Mouse (Mus musculus): ENCODE measurements around the gene Krt25.

The Krt25 gene

GRCm38 (mm10) chr11:99322851-99323250 is at the start of gene Krt25:
Gene Krt25 (minus strand): TSS chr11:99322951.
- DNase-seq, result no peak

DNA sequence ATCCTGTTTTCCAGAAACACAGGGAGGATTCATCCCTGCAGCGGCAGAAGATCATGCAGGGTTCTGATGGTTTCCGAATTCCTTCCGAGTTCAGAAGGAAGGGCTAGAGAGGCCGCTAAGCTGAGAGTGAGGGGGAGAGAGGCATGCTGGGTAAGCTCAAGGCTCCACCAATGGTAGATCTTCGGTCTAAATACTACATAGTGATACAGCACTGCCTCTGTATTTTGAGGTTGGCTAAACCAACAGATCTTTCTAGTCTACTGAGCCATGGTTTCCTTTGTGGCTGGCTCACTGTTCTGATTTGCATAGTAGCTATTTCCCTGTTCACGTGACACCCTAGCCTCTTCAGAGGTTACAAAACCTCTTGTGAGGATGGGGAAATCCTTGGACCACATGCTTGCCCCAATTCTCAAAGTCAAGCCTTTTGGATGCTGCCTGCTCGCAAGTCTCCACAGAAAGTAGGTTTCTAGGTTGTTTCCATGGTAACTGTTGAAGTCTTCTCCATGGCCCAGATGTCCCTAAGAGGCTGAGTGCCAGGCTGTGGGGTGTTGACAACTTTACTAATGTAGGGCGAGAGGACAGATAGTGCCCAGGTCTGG is 47.2 kb upstream of the Krt25 start:
- DNase-seq, result peak; percentile 59

DNA sequence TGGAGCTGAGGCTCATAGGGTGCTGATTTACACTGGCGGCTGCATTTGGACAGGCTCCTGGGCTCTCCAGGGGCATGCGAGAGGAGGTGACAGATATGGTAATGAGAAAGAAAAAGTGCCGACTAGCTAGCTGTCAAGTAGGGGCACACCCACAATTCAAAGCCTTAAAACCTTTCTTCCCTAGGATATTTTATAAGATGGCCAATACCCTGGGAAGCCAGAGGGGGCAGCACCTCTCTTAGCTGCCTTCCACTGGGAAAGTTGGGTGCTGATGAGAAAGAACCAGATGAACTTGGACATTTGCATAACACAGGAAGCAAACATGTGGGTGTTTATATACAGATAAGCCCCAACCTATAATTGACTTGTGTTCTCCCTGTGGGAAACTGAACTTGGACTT is 46.5 kb upstream of the Krt25 start:
- no peak for DNase-seq

DNA sequence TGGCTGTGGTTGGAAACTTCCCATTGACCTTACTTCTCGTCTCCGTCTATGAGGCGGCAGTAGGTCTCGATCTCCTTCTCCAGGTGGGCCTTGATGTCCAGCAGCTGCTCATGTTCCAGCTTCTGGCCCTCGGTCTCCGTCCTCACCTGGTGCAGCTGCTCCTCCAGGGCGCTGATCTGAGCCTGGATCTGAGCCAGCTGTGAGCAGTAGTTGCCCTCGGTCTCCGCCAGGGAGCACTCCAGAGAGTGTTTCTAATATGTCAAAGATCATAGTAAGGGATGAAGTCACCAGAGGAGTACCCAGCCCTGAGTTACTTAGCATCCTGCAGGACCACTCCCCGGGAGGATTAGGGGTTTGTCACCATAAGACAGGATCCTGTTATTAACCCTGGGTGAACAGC is 44.0 kb upstream of the Krt25 start:
- DNase-seq, result no peak

DNA sequence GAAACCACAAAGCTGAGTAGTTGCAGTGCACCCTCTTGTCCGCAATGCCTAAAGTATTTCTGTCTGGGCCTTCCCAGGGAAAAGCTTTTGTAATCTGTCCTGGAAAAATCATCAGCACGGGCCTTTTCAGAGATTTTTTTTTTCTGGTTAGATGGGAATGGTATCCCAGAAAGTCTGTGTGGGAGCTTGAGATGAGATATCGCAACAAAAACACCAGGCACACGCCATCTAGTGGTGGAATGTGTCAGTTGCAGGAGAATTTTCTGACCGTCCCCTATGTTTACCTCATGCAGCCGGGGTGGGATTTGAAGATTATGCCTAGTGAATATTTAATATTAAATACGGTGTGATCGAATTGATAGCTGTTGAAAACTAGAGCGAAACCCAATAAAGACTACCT is 41.7 kb upstream of the Krt25 start:
- DNase-seq, result no peak

GRCm38 (mm10) chr11:99361423-99361822 is 38.7 kb upstream of the Krt25 start:
- no peak for DNase-seq

DNA sequence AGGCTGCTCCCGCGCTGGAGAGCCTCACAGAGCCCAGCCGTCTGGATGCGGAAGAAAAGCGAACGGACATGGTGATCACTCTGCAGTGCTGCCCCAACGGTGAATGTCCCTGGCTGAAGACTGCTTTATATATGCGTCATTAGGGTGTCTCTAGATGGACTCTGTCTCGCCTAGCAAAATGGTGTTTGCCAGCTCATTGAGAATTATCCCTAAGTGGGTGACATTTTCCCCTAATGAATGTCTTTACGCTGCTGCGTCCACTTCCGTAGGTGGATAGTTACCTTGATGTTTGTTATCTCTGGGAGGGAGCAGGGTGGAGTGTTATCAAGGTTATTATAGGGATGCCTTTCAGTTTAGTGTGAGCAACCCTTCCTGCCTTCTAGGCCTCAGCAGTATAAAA is 28.3 kb upstream of the Krt25 start, which contains the start of gene Krt27:
Krt27 (minus strand) TSS at position 101 of the 400 bp plus-strand sequence.
- DNase-seq, result no peak

- no peak for DNase-seq
Measured at GRCm38 (mm10) chr11:99339299-99339847, 16.6 kb upstream of the Krt25 start.

GRCm38 (mm10) chr11:99337866-99338265 is 15.1 kb upstream of the Krt25 start, which contains the start of gene Krt26:
Gene Krt26 (minus strand): TSS chr11:99337966.
- DNase-seq, result no peak

DNA sequence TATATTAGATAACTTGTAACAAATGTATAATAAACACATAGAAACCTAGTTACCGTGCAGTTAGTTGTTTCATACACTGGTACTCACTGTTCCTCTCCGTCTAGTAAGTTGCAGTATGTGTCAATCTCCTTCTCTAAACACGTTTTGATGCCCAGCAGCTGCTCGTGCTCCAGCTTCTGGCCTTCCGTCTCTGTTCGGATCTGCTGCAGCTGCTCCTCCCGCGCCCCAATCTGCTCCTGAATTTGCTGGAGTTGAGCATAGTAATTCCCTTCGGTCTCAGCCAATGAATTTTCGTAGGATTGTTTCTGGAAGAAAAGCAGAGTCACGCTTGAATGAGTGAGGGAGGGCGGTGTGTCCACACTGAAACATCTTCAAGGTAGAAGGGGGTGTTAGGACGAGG is 10.7 kb upstream of the Krt25 start:
- DNase-seq, result no peak

DNA sequence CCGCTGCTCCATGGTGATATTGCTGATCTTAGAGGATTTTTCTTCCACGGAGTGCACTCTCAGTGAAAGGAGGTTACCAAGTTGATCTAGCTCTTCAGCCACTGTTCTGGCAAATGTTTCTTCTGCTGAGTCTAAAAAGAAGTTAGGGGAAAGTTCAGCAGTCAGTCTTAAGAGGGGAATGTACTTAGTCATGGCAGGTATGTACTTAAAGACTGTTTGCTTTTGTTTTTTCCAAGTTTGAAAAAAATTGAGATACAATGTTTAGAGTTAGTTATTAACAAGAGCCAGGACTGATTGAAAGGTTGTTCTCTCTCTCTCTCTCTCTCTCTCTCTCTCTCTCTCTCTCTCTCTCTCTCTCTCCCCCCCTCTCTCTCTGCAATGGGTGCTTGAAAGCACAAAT is 6.9 kb upstream of the Krt25 start:
- DNase-seq, result no peak

DNA sequence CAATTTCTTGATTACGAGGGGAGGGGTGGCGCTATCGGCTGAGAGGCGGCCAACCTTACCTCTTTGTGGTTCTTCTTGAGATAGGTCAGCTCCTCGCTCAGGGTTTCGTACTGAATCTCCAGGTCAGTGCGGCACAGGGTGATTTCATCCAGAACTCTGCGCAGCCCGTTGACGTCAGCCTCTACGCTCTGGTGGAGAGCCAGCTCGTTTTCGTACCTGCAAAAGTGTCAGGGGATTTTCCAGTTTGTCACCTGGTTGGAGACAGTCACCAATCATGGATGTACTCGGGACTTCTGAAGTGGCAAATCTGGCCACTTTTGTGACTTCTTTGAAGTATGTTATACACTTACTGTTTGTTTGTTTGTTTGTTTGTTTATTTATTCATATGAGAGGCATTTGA is 1.7 kb downstream of the Krt25 start:
- no peak for DNase-seq

DNA sequence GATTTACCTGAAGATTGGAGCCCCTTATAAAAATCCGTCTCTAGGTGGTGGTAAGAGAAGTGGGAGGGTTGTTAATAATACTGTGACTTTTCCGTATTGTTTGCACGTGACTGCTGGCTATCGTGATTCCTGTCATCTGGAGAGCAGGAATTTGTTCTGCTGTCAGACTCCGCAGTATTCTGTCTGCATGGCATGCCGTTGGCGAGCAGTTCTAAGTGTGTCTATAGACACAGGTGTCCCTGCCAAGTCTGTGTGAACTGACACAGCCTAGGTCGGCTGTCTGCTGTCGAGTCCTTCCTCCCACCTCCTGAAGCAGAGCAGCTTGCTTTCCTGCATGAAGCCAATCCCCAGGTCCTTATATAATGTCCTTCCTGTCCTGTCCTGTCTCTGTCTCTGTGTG is 3.6 kb downstream of the Krt25 start:
- DNase-seq, result no peak

DNA sequence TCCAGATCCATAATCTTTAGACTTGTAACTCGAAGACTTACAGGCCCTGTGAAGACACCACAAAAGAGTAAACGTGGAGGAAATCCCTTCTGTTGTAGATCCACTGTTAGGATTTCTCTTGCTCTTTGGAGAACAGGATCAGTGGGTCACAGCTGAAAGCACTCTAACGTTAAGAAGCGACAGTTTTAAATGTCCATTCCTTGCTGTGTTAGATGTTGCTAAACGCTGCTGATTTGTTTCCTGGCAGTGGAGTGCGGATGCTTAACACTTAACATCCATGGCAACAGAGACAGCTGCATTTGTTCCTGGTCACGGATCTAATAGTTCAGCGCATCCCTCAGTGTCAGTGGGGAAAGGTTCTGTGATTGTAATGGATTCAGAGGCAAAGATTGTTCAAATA is 6.2 kb downstream of the Krt25 start:
- no peak for DNase-seq

- no peak for DNase-seq
Measured at GRCm38 (mm10) chr11:99314594-99314993, 8.2 kb downstream of the Krt25 start.

GRCm38 (mm10) chr11:99310882-99311281 is 11.9 kb downstream of the Krt25 start:
- DNase-seq, result no peak

GRCm38 (mm10) chr11:99307579-99307978 is 15.2 kb downstream of the Krt25 start:
- DNase-seq, result peak; percentile 58

DNA sequence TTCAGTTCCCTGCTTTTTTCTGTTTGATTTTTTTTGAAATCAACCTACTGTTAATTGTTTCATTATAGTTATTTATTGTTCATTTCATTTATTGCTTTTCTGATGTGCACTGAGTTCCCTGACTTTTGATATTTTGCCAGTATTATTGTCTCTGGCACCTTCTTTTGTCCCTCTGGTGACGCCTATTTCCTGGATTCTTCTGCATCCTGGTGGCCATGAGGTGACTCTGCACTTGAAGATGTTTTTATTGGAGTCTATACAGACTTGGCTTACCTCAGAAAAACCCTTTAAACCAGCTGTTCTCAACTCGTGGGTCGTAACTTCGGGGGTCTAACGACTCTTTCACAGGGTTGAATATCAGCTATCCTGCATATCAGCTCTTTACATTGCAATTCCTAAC is 27.7 kb downstream of the Krt25 start:
- DNase-seq, result no peak

DNA sequence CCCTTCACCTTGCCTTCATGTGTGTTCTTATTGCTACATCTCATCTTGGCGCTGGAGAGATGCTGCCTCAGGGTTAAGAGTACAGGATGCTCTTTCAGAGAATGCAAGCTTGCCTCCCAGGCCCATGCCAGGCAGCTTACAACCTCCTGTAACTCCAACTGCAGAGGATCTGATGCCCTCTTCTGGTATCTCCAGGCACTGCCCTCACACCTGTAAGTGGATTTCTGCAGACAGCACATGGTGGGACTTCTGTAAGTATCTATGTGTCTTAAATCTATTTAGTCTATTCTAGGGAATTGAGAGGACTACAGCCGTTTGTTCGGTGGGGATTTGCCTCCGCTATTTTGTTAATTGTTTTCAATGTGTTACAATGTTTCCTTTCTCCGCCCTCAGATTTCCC is 29.9 kb downstream of the Krt25 start:
- DNase-seq, result peak; percentile 75

GRCm38 (mm10) chr11:99284833-99285312 is 37.9 kb downstream of the Krt25 start, which contains the start of gene Krt24:
Gene Krt24 (minus strand): TSS chr11:99285262.
- peak; percentile 50 for DNase-seq

DNA sequence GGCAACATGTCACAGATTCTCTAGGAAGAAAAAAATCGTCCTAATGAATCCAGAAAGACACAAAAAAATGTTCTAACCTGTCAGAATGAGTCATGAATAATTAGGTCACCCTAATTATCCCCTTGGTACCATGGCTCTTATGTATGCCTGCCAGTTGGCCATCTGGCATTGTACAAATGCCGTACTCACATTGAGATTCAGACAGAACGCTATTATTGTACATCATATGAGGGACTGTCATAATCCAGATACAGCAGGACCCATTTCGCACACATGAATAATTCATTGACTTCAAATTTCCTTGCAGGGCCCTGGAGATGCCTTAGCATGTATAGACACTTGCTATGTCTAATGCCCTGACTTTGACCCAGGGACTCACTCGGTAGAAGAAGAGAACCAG is 38.7 kb downstream of the Krt25 start:
- peak; percentile 85 for DNase-seq

- DNase-seq, result no peak
Measured at GRCm38 (mm10) chr11:99283334-99283733, 39.4 kb downstream of the Krt25 start.

- peak; percentile 62 for DNase-seq
Measured at GRCm38 (mm10) chr11:99281116-99281515, 41.6 kb downstream of the Krt25 start.

- DNase-seq, result peak; percentile 69
Measured at GRCm38 (mm10) chr11:99279986-99280385, 42.8 kb downstream of the Krt25 start.

GRCm38 (mm10) chr11:99276786-99277185 is 46.0 kb downstream of the Krt25 start:
- no peak for DNase-seq

Measured in cerebellum, adult 9-11 months (tissue).